Mouse (Mus musculus) kidney, postnatal 14 days (tissue): ENCODE measurements around the gene Eif4g3.

Source experiments
- DNase-seq: peaks from one replicate; pipeline ENCODE4 v3.0.0; 2022; ENCODE audit warnings: mixed read lengths

The Eif4g3 gene

DNA sequence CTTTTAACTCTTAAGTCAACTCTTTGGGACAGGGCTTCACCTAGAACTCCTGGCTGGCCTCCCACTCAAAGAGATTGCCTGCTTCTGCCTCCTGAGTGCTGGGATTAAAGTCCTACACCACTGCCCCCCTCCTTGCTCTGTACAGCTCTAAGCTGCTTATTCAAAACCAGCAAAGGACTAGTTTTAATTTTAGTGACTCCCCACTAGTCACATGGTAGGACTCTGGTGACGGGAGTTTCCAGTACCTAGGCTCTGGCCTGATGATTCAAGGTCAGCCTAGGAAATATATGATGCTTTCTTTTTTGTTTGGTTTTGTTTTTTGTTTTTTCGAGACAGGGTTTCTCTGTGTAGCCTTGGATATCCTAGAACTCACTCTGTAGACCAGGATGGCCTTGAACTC is 172.0 kb downstream of the Eif4g3 start:
- DNase-seq: no peak

DNA sequence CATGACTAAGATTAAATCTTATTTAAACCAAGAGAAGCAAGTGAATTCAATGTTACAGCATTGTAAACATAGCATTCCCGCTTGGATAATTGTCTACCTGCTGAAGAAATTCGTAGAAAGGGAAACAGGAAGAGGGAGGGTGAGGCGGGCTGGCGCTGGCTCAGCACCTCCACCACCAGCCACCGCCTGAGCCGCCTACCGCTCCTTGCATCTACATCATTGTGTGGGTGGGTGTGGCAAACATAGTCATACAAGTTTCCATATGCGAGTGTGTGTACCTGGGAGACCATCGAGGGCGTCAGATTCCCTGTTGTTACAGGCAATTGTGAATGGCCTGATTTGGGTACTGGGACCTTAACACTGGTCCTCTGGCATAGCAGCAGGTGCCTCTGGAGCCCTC is 173.7 kb downstream of the Eif4g3 start:
- no peak for DNase-seq

DNA sequence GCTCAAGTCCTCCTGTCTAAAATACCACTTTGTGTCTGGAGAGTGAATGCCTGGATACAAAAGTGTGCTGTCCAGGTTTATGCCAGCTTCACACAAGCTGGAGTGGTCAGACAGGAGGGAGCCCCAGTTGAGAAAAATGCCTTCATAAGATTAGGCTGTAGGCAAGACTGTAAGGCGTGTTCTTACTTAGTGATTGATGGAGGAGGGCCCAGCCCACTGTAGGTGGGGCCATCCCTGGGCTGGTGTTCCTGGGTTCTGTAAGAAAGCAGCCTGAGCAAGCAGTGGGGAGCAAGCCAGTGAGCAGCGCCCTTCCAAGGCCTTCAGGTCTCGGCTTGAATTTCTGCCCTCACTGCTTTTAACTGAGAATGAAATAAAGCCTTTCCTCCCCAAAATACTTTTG is 175.3 kb downstream of the Eif4g3 start:
- no peak for DNase-seq

DNA sequence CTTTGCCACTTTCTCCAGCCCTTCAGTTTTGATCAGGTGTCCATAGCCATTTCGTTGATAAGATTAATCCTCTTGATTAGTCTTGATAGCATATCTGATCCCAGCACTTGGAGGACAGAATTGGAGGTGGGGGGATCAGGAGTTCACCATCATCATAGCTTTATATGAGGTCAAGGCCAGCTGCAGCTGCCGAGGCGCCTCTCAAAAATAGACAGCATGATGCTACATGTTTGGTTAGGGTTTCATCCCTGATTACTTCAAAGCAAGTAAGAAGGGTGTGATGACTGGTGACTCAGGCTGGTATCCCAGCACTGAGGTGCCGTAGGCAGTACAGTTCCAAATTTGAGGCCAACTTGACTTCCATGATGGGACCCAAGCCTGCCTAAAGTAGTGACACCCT is 176.6 kb downstream of the Eif4g3 start:
- no peak for DNase-seq

DNA sequence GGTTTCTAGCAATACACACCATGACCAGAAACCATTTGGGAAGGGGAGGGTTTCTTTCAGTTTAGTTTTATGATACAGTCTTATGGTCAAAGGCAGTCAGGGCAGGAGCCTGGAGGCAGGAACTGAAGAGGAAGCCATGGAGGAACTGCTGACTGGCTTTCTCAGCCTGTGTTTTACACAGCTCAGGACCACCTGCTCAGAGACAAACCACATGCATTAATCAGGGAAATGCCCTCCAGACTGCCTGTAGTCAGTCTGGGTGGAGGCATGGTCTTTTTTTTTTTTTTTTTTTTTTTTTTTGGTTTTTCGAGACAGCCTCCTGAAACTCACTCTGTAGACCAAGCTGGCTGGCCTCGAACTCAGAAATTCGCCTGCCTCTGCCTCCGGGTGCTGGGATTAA is 179.9 kb downstream of the Eif4g3 start:
- DNase-seq: no peak

DNA sequence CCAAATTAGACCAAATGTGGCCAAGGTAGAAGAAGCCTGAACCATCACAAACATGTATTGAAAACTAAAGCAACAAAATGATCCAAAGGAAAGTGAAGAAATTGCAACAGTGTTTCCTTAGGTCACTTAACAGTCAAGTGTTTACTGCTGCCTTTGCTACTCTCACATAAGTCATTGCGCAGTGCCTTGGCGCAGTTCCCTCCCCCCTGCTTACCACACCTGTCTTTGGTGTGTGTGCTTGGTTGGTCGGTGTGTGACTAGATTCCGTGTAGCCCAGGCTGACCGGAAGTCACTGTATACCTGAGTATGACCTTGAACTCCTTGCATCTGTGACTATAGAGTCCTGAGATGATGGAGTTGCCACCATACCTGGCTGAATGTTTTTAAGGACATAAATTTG is 186.6 kb downstream of the Eif4g3 start:
- no peak for DNase-seq

DNA sequence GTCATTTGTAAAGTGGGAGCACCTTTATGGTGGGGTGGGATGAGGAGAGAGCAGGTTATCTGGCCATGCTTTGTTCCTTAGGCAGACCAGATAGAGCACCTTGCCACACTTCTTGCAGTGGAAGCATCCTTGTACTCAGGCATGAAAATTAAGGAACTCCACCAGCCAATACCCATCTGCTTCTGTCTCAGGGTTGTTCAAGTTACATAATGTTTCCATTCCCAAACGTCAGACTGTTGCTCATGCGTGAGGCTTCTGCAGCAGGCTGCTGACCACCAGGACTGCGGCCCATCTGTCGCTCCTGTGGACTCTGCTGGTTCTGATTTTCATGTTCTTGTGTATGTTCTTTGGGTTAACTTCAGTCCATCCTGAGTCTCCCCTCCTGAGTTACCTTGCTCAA is 187.9 kb downstream of the Eif4g3 start:
- no peak for DNase-seq

DNA sequence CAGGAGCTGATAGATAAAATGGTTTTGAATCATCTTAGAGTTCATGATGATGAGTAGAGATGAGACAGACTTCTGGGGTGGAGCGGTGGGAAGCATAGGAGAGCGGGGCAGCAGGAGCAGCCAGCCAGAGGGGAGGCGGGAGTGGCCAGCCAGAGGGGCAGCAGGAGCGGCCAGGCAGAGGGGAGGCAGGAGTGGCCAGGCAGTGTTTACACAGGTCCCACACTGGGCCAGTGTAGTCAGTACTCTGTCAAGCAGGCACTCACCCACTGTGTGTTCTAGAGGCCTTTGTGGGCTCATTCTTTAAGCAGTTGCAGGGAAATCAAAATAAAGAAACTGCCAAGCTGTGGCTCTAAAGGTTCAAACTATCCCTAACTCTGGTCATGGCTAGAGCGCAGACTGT is 191.2 kb downstream of the Eif4g3 start:
- DNase-seq: no peak

DNA sequence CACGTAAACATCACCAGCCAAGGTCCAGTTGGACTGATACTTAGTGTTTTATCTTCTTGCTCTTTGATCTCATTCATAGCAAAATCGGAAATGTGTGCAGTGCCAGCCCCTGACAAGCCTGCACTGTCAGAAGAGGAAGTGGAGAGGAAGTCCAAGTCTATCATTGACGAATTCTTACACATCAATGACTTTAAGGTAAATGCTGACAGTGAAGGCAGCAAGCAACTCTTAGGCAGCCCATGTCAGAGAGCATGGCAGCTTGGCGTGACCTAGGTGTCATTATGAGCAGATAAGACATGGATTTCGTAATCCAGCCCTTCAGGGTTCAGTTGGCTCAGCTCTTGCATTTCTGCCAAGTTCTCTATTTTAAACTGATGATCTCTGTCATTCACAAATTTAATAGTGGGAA is 191.8 kb downstream of the Eif4g3 start:
- DNase-seq: no peak

DNA sequence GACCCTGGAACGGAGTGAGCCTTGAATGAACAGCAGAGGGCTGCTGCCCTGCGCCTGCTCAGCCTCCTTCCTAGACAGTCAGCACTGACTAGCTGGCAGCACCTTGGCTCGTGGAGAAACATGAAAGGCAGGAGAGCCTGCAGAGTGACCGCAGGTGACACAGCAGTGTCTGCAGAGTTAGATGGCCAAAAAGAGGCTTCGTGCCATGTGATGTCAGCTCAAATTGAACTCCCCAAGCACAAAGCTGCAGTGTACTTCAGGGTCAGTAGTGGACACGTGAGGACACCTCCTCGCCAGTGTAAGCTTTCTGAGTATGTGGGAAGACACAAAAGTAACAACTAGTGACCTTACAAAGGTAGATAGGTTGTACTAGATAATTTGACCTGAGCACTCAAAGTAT is 193.1 kb downstream of the Eif4g3 start:
- no peak for DNase-seq

DNA sequence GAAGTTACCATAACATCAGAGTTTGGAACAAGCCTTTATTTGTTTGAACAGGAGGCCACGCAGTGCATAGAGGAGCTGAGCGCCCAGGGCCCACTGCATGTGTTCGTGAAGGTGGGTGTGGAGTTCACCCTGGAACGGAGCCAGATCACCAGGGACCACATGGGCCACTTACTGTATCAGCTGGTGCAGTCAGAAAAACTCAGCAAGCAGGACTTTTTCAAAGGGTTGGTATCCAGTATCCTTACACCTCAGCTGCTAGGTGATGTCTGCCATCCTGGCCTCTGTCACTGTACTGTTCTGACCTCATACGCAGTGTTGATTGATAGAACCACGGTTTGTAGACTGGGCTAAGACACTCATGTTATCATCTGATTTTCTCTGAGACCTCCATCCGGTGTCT is 195.2 kb downstream of the Eif4g3 start:
- no peak for DNase-seq

DNA sequence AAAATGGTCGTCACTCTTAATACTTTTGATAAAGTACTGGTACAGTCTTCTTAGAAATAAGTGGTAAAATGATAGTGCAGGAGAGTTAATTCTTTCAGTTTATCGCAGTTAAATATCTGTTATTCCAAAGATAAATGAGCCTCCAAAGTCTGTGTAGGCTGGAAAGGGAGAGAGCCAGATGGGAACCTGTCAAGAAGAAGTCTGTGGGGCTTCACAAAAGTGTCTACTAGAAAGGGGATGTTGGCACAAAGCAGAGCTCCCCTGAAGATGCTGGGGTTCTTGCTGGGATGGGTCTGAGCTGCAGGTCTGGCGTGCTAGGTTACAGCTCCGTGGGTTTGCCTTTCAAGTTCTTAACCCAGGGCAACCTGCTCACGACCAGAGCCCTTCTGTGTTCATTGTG is 199.7 kb downstream of the Eif4g3 start:
- DNase-seq: no peak

DNA sequence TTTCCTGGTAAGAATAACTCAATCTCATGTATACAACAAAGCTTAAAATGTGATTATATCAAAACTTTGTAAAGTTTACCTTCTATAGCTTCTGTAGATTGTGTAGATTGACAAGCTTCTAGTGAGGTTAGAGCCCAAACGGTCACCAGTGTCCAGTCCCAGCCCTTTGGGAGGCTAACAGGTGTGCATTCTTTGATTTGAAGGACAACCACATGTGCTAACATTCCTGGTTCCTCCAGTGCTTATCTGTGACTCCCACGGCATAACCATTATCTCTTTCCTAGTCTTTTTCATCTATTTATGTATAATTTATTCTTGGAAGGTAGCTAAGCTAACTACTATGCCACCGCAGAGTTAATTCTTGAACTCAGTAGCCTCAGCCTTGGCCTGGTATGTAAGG is 207.9 kb downstream of the Eif4g3 start:
- DNase-seq: no peak

DNA sequence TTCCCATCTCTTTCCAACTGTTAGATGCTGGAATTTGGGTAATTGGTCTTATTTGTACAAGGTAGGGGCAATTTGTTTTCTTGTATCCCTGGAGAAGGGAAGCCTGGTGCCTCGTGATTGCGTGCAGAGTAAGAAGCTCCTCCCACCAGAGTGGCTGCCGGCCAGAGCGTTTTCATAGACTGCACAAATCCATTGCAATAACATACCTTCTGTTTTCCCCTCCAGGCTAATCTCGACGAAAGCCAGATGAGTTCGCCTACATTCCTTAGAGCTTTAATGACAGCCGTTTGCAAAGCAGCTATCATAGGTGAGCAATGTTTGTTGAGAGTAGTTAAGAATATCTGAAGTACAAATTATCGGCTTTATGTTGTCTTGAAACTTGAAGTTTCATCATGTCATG is 208.9 kb downstream of the Eif4g3 start:
- DNase-seq: no peak

DNA sequence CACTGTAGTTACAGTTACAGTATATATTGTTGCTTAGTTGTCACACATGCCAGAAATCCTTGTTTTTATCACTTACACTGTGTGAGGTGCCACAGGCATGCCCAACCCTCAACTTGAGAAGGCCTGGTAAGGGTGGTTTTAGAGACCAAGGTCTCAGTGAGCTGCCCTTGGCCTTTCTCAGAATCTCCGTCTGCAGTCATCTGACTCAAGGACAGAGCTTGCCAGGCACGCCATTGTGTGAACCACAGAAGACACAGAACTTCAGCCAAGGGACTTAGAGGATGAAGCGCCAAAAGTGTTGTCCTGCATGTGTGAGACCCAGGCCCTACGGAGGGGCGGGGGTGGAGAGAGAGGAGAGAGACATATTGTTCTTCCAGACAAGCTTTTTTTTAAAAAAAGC is 217.3 kb downstream of the Eif4g3 start:
- no peak for DNase-seq

DNA sequence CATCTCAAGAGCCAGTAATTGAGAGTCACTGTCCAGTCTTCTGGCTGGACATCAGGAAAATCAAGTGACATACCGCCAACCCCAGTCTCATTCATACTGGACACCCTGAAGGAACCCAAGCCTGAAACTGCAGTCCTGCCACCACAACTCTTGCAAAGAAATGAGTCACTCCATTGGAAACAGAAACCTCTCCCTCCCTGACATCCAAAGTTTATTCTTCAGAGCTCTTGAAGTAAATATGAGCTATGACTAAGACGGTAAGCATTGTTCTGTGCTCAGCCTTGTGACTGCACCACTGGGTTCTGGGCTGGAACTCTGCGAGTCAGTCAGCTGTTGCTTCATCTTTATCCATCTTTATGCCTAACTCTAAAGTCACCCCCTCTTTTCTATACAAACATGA is 221.0 kb downstream of the Eif4g3 start:
- no peak for DNase-seq

DNA sequence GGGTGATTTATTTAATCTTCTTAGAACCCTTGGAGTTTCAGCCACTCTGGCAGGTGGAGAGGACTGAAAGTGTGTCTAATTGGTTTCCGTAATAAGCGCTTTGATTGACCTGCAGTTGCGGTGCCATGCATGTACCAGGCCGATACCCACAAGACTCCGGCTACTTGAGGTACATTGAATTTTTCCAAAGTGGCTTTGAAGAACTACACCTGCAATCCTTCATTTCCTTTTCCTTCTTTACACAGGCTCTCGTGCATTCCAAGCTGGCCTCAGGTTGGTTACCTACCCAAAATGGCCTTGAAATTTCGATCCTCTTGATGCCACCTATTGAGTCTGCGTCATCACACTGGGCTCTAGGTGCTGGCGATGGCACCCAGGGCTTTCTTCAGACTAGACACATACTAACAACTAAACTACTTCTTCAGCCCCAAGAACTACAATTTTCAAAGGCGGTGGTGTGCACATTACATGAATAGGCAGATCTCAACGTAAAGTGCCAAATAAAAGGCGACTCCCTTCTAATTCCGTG is 222.9 kb downstream of the Eif4g3 start:
- no peak for DNase-seq

DNA sequence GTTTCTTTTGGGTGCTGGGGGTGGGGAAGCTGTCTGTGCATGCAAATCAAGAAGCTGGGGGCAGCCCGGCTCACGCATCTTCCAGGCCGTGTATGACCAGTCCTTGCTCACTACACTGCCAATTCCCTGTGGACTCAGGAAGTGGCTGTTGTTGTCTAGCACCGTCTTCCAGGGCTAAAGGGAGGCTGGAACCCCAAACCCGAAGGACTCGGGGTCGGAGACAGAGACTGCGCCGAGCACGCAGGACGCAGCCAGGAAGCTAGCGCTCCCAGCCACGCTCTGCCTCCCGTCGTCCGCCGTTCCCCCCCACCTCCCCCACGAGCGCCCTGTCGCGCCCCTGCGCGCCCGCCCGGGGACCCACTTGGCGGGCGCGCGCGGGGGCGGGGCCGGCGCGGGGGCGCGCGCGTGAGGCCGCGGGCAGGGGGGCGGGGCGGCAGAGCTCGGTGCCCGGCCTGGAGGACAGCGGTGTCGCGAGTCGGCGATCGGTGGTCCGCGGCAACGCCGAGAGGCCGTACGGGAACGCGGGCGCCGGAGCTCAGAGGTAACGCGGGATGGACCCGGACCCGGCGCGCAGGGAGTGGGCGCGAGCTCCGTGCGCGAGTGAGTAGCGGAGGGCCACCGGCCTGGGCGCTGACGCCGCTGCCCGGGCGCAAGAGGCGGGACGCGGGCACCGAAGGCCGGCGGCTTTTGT is 223.5 kb downstream of the Eif4g3 start, which contains the start of gene Hp1bp3:
Hp1bp3 (plus strand) TSS at position 97 of the 691 bp plus-strand sequence.
- peak; percentile 93 for DNase-seq

DNA sequence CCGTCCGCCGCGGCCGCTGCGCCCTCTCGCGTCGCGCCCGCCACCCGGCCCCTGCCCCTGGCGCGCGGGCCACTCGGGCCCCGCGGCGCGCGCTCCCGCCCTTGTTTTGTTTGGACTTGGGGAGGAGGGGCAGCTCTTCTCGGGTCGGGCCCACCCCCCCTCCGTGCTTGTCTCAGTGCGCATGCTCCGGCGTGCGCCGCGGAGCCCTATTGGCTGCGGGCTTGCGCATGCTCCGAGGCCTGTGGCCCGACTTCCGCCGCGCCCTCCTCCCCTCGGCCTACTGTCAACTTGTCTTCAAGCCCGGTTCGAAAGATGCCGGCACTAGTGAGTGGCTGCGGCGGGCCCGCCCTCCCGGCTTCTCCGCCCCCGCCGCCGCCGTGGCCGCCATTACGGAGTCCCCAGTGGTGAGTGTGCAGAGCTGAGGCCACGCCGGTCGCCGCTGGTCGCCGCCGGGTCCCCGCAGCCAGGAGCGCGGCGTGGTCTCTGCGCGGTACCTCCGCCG is 224.1 kb downstream of the Eif4g3 start:
- peak; percentile 99 for DNase-seq

DNA sequence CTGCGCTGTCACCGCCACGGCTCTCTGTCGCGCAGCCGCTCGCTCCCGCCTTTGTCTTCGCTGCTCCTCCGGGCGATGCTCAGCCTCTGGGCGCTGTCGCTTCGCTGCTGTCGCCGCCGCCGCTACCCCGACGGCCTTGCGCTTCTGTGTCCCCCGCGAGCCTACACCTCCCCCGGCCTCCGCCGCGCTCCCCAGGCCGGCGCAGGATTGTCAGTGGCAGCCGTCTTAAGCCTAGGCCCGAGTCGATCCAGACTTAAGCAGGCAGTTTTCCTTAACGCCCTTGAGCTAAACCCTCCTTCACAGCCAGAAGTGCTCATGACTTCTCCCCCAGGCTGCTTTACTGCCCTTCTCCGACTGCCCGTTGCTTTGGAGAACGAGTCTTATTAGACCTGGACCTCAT is 224.6 kb downstream of the Eif4g3 start:
- DNase-seq: no peak

DNA sequence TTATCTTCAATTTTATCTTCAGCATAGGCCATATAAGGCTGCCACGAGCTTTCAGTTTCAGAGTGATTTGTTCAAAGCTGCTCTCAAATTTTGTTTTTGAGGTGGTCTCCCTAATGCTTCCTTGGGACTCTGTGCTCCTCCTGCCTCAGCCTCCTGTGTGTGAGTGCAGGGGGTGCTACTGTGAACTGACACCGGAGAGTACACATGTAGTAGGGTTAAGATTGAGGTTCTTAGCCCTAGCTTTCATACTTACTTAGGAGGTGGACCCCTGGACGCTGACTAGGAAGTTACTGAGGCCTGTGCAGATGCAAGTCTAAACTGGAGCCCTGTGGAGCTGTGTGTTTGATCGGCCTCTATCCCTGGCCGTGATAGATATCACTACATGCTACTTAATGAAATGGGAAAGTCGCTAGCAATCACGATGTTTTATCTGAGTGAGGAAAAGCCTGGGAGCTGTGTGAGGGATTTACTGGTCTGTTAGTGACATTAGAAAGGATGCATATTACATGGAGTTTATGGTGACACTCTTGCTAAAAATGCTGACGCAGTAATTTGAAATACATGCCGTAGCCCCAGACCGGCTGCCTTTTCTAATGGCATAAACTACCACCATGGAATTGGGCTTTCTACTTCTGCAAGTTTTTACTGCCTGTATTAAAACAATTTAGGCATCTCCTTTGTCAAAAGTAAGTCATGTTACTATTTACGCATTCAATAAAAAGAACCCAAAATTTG is 225.3 kb downstream of the Eif4g3 start:
- DNase-seq: no peak

DNA sequence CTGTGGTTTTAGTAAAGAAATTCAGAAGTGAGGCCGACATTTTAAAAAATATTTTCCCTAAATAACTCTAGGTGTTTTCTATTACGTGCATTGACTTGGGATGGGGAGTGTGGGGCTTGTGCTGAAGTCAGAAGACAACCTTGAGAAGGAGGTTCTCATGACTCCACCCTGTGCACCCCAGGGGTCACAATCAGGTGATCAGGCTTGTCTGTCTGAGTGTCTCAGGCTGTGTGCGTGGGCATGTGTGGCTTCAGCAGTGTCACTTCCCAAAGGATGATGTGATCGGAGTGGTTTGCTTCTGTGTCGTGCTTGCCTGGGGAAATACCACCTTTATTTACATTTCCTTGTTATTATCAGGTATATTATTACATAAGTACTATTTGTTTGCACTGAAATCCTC is 226.5 kb downstream of the Eif4g3 start:
- DNase-seq: no peak

DNA sequence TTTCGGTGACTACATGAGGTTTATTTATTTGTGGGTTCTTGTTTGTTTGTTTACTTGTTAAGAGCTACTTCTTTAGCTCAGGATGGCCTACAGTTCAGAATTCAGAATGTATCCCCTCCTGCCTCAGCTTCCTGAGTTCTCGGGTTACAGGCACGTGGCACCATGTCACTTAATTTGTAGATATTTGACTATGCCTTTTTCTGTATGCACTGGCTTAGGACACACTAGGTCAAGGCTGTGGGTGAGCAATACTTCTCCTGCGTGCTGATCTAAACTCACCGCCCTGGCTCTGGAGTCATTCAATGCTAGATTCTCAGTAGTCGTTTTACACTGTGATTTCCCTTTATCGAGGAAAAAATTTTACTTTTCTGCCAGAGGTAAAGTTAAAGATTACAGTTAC is 227.9 kb downstream of the Eif4g3 start:
- no peak for DNase-seq

DNA sequence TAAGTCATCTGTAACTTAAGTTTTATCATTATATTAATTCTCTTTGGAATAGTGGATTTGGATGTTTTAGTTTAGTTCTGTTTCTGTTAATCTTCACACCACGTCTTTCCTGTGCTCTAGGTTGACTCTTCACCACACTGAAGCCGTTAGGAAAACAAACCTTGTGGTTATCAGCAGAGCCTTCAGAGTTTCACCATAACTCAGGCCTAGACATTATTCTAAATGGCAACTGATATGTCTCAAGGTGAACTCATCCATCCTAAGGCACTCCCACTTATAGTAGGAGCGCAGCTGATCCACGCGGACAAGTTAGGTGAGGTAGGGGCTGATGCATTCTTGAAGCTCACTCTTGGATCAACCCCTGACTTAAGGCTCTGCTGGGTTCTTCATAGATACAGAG is 228.6 kb downstream of the Eif4g3 start:
- no peak for DNase-seq
